Mouse (Mus musculus): ENCODE results near the gene Cyth4.

The Cyth4 gene

DNA sequence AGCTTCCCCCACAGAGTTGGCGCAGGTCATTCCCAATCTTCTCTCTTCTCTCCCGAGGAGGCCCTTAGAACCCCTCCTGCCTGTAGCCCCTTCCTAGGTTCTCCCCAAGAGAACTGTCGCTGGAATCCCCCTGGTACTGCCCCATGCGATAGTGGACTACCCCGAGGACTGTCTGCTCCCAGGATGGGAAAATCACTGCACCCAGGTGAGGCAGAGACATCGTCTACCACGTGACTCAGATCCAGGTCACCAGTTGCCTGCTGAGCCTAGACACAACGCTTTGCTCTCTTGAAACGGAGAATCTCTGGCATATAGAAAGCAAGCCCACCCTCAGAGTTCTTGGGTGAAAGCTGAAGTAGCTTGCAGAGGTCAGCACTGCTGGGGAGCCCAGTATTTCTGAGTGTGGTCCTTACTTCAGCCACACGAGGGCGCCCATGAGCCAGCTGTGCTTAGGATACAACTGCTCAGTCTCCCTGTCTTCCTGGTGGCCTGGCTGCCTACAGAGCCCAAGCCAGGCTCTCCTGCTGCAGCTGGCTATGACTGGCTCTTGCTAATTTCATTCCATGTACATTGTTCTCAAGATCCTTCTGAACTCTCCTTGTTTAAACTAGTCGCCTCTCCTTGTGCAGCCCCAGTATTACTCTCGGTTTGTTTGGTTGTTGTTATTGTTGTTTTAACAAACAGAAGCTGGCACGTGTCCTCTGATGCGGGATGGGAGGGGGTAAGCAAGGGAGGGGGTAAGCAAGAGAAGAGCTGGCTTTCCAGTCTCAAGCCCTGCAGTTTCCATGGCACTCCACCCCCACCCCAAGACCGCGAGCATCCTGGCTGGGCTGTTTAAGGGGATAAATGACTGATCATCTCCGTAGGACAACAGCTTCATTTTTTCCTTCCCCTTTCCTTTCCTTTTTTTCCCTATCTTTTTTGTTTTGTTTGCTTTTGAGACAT is 9.5 kb upstream of the Cyth4 start:
- DNase-seq (ENCODE audit: low spot score in 2 of 2): peak; percentile 93

DNA sequence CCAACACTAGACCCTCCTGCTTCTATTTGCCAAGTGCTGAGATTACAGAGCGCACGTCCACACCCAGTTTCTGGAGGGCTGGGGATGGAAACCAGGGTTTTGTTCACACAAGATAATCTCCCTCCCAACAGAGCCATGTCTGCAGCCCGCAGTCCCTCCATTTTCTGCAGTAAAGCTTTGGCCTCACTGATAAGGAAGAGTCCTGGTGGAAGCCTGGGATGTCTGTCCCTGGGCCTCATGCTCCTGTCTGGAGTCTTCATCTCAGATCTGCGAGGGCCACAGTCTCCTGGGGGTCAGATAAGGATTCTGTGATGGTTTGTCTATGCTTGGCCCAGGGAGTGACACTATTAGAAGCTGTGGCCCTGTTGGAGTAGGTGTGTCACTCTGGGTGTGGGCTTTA is 8.8 kb upstream of the Cyth4 start:
- no peak for DNase-seq (ENCODE audit: low spot score in 2 of 2)

DNA sequence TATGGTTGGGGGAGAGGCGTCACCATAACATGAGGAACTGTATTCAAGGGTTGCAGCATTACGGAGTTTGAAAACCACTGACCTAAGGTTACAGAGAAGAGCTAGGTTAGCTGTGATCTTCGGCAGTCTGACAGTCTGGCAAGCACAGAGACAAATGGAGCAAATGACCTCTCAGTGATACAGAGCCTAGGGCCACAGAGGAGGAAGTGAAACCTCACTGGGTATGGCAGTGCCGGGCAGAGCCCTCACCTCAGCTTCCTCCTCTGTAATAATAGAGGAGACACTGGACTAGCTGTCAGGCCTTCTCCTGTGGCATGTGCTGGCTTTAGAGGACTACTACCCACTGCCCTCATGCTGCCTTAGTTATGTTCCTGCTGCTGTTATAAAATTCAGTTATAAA is 7.9 kb upstream of the Cyth4 start:
- DNase-seq (ENCODE audit: low spot score in 2 of 2): no peak

GRCm38 (mm10) chr15:78589936-78590335 is 6.9 kb upstream of the Cyth4 start:
- DNase-seq (ENCODE audit: low spot score in 2 of 2): no peak

DNA sequence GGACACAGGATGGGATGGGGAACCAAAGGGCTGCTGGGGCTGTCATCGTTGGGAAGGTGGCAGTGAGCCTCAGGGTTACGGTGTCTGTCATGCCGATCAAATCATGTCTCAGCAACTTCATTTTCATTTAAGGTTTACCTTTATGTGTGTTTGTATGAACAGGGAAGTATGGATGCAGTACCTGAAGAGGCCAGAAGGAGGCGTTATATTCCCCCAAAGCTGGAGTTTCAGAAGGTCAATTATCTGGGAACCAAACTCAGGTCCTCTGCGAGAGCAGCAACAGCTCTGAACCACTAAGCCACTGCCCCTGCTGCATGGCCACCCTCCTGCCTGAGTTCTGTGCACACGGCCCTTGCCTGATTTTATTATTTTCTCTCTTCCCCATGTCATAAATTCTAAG is 6.1 kb upstream of the Cyth4 start:
- no peak for DNase-seq (ENCODE audit: low spot score in 2 of 2)

GRCm38 (mm10) chr15:78591680-78592451 is 5.0 kb upstream of the Cyth4 start:
- no peak for DNase-seq (ENCODE audit: low spot score in 2 of 2)

- no peak for DNase-seq (ENCODE audit: low spot score in 2 of 2)
These were observed 4.3 kb upstream of the Cyth4 start for GRCm38 (mm10) chr15:78592452-78592968.

- no peak for DNase-seq (ENCODE audit: low spot score in 2 of 2)
These were observed 2.9 kb upstream of the Cyth4 start for GRCm38 (mm10) chr15:78593896-78594425.

DNA sequence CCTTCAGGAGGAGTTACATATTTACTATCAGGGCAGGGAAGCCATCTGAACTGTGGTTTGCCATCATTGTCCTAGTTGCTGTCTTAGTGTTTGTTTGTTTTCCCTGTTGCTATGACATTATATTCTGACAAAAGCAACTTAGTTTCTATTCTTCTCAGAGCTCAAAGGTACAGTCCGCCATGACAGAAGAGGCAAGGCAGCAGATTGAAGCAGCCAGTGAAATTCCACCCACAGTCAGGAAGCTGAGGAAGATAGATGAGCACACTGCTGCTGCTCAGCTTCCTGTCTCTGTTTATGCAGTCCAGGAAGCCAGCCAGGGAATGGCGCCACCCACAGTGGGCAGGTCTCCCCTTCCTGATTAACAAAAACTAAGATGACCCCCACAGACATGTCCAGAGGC is 2.0 kb upstream of the Cyth4 start:
- no peak for DNase-seq (ENCODE audit: low spot score in 2 of 2)

GRCm38 (mm10) chr15:78595468-78595867 is 1.4 kb upstream of the Cyth4 start:
- DNase-seq (ENCODE audit: low spot score in 2 of 2): no peak

- DNase-seq (ENCODE audit: low spot score in 2 of 2): no peak
These were observed 343 bp upstream of the Cyth4 start for GRCm38 (mm10) chr15:78596504-78596903.

GRCm38 (mm10) chr15:78597729-78598128 is 882 bp downstream of the Cyth4 start:
- no peak for DNase-seq (ENCODE audit: low spot score in 2 of 2)

- no peak for DNase-seq (ENCODE audit: low spot score in 2 of 2)
These were observed 2.3 kb downstream of the Cyth4 start for GRCm38 (mm10) chr15:78599124-78599523.

GRCm38 (mm10) chr15:78599529-78600193 is 2.8 kb downstream of the Cyth4 start:
- DNase-seq (ENCODE audit: low spot score in 2 of 2): no peak

DNA sequence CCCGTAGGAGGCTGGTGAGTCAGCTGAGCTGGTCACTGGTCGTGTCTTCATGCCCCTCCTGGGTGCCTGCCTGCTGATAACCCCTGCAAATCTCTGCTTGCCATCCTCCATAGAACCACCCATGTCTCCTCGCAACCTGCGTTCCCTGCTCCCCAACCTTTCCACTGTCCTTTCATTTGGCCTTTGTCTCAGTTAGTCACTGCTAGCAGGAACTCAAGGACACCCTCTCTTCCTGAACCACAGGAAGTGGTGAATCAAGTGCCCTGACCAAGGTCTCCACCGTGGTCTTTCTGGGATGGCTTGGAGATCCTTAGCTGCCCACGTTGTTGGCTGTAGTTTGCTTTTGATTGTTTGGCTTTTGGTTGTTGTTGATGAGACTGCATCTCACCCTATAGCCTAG is 4.3 kb downstream of the Cyth4 start:
- DNase-seq (ENCODE audit: low spot score in 2 of 2): no peak

- no peak for DNase-seq (ENCODE audit: low spot score in 2 of 2)
These were observed 7.4 kb downstream of the Cyth4 start for GRCm38 (mm10) chr15:78604255-78604654.

GRCm38 (mm10) chr15:78605371-78605791 is 8.5 kb downstream of the Cyth4 start:
- no peak for DNase-seq (ENCODE audit: low spot score in 2 of 2)

- no peak for DNase-seq (ENCODE audit: low spot score in 2 of 2)
These were observed 9.2 kb downstream of the Cyth4 start for GRCm38 (mm10) chr15:78606059-78606458.

GRCm38 (mm10) chr15:78607463-78607862 is 10.6 kb downstream of the Cyth4 start:
- peak; percentile 41 to 59 for DNase-seq (ENCODE audit: low spot score in 2 of 2)

DNA sequence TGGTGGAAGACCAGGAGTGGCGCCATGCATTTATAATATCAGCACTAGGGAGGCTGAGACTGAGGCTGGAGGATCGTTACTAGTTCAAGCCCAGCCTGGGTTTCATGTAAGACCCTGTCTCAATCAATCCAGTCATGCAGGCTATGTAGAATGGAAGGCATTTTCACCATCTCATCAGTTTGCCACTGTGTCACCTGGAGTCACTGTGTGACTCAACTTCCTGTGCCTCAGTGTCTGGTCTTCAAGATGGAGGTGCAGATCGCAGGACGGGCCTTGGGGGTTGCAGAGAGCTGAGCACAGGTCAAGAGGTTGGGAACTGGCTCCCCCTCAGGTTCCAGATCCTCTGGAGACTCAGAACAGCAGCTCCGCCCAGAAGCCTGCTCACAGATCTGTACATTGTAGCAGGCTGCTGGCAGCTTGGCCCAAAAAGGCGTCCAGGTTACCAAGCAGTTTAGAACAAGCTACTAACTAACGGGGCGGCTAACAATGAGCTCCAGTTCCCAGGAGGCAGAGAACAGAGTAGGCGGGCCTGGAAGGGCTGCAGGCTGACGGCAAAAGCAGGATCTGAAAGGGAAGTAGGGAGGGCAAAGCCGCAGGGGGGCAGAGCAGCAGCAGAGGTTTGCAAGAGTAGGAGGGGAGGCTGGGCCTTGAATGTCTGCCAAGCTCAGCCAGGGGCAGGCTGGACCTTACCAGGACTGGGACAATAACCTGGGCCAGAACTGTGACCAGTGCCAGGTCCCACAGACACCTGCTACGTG is 14.0 kb downstream of the Cyth4 start:
- peak; percentile 59 to 61 for DNase-seq (ENCODE audit: low spot score in 2 of 2)

GRCm38 (mm10) chr15:78614536-78614935 is 17.7 kb downstream of the Cyth4 start:
- no peak for DNase-seq (ENCODE audit: low spot score in 2 of 2)

Measured in right cerebral cortex, adult 2 months (tissue).